Mouse (Mus musculus): Measurements from ENCODE around the gene Spop.
"Not testable (repeated sequence)": the region's sequence is repeated elsewhere in the genome, so short reads cannot be mapped to it uniquely, and the experiment has no call there.

The Spop gene

DNA sequence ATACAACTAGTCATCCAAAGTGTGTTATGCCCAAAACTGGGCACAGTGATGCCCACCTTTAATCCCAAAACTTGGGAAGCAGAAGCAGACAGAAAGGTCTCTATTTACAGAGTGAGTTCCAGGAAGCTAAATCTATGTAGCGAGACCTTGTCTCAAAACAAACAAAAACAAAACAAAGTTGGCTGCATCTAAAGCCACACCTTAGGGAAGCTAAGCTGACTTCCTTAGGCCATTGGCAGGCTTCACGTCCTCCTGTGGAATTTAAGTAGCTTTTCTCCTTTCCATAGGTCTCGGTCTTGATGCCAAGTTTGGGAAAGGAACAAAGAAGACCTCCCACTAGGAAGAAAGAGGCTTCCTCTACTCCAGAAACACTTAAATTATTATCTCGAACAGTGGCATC is 22.7 kb upstream of the Spop start:
- DNase-seq (ENCODE audit: low spot score), result no peak

DNA sequence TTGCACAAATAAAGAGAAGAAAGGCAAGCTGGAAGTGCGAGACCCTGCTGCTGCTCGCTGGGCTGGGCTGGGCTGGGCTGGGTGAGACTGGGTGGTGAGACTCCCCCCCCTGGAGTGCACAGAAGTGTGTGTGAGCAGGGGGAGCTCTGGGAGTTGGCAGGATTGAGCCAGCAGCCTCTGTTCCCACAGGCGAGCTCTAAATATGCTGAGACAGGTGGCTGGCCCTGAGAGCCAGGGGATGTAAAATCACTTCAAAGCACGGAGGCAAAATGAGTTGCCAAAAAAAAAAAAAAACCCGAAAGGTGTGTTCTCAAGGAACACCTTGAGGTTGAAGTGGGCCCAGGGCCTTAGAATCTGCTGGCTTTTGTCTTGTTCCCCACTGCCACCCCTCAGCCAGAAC is 22.1 kb upstream of the Spop start:
- DNase-seq (ENCODE audit: low spot score), result no peak

DNA sequence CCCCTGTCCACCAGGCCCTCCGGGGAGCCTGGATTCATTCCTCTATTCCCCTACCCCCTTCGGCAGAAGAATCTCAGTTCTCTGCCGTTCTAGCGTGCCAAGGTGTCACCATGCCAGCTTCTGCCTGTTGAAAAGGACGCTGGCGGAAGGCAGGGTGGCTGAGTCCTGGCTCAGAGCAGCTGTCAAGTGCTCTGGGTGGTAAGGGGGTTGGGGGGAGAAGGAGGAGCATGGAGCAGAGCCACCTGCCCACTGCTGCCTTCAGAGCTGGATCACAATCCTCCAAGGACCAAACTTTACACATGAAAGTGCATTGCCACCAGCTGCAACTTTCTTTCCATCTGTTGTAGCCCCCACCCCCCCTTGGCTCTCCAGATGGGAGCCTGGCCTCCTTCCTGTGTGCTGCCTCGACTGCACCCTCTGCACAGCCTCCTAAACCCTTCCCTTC is 21.6 kb upstream of the Spop start:
- DNase-seq (ENCODE audit: low spot score), result no peak

DNA sequence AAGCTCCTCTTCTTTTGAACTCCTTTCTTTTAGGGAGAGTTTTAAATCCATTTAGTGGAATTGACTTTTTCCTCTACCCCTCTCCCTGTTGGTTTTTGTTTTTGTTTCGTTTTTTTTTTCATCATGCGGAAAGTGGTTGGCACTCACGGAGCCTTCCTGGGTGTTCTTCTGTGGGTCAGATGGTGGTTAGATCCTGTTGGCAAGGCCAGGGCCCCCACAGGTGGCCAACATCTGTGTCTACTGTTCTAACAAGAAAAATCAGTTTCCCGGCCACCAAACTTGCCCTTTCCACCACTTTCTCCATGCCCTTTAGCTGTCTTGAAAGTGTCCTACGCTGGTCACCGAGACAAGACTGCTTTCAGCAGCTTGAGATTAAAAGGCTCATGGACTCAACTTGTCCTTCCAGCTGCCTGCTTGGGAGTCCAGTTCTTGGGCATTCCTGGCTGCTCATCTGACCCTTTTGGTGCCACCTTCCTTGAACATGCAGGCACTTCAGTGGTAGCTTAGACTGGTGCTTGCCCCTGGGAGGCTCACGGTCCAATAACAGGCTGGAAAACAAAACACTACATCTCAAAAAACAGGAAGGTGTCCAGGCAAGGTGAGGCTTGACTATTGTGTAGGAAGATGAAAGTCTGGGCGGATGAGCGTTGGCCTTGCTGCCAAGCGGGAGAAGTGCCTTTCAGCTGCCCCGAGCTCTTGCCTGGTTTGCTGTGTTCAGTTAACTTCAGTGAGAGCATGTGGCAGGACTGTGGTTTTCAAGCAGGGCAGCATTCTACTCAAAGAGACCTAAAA is 21.0 kb upstream of the Spop start:
- no peak for DNase-seq (ENCODE audit: low spot score)

DNA sequence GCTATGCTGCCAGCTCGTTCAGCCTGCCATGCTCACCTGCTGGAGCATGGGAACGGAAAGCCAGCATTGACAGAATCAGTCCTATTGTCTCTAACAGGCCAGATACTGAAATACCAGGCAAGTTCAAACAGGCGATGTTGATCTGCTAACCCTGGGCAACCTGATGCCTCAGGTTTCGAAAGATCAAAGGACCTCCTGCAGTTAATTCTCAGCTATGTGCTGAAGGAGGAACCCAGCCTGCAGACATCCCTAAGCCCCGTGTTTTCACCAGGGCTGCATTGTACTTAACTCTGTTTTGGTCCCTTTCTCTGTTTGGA is 20.4 kb upstream of the Spop start:
- no peak for DNase-seq (ENCODE audit: low spot score)

DNA sequence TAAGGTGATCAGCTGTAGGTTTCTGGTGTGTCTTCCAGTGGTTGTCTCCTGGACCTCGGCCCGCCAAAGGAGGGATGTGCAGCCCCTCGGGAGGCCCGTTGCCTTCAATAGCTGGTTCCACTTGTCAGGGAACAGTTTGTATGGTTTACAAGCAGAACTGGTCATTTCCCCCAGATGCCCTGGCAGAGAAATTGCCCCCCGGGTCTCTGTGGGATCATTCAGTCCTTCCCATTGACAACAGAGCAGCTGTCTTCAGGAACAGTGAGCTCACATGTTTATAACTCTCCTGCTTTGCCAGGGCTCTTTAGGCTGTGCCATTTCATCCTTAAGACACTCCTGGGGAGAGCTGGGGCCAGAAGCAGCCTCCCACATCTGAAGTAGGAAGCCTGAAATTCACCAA is 19.8 kb upstream of the Spop start:
- DNase-seq (ENCODE audit: low spot score), result no peak

DNA sequence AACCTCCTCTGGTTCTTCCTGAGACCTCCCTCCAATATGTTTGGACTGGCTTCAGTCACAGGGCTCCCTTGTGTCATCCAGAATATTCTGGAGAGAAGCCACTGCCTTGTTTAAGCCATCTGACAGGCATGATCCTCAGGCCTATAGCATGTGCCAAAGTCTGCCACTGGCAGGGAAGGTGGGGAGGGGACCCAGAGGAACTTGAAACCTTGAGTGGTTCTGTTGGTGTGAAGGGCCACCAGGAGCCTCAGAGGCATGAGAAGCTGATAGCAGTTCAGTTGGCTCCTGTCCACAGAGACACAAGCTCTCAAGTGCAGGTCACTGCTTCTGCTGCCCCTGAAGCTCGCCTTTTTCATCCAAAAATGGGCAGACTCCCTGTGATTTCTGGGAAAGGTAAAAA is 17.3 kb upstream of the Spop start:
- no peak for DNase-seq (ENCODE audit: low spot score)

DNA sequence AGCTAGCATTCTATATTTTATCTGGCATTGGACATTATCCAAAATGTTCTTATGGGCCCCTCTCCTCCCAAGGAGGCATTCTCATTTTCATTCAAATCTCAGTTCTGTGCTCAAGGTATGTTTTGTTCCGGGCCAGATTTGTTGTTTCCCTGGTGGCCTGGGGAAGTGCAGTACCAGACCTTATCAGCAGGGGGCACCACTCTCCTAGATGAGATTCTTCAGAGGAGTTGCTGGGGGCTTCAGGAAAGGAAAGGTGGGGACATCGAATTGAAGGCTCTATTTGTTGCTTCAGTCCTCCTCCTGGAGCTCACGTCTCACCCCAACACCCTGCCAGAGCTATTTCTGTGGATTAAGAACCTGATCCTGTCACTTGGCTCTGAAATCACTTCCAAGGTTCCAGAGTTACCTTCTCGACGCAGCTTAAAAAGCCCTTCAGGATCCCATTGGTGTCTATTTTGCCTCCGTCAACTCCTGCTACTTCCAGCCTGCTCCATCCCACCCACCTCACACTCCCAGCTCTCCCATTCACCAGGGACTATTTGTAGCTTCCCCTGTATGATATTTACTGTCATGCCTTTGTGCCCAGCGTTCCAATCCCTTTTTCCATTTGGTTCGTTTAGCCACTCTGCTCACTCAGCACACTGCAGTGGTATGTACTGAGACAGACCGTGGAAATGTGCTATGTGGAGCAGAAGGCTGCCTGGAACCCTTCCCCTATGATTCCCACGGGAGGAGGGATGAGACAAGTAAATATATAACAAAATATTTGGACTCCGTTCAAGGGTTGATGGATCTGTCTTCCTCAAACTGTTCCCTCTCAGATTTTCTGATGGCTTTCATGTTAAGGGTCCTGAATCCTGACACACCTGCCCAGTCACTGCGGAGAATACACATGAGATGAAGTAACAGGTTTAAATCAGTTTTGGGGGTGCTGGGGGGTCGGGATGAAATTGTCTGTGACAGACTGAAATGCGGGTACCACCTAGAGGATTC is 15.7 kb upstream of the Spop start:
- DNase-seq (ENCODE audit: low spot score), result peak; percentile 68

DNA sequence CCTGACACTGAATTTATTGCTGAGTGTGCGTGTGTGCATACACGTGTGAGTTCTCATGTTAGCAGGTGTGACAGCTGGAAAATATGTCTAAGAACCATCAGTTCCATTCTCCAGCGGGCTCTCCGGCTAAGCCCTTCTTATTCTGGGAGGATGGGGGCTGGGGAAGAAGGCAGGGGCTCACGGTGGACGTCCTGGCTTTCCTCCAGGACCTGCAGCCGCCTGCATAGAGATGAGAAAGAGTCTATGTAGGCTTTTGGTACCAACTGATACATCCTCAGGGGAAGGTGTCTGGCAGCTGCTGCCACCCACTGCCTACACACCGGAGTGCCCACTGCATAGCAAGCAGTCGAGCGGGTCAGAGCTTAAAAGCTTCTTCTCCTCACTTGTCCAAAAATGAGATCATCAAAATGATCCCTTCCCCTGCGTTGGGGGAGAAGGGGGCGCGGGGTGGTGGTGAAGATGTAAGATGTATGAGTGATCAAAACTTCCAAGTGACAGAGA is 14.3 kb upstream of the Spop start:
- DNase-seq (ENCODE audit: low spot score), result no peak

DNA sequence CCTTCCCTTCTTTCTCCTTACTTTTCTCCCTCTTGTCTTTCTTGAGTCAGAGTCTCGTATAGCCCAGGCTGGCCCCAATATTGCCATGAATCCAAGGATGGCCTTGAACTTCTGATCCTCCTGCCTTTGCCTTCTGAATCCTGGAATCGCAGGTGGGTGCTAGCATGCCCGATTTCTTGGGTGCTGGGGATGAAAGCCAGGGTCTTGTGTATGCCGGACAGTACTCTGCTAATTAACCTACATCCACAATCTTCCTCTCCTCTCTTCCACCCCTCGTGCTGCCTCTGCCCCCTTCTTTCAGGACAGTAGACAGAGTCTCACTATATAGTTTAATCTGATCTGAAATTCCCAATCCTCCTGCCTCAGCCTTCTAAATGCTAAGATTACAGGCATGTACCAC is 12.3 kb upstream of the Spop start:
- DNase-seq (ENCODE audit: low spot score), result no peak

DNA sequence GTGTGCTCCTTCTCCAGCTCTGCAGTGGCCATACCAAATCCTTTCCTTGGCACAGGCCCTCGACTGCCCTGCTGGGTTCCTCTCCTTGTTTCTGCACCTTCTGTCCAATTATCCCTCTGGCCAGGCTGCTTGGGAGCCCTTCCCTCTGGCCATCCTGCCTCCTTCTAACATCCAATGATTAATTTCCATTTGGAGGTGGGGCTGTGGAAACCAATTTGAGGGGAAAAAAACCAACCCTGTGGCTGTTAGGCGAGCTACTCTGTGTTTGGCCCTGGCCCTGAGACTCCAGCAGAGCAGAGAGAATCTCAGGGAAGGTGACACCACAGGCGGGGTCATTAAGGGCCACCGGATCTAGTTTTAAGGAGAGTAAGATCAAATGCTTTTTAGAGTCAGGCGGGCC is 11.7 kb upstream of the Spop start:
- no peak for DNase-seq (ENCODE audit: low spot score)

DNA sequence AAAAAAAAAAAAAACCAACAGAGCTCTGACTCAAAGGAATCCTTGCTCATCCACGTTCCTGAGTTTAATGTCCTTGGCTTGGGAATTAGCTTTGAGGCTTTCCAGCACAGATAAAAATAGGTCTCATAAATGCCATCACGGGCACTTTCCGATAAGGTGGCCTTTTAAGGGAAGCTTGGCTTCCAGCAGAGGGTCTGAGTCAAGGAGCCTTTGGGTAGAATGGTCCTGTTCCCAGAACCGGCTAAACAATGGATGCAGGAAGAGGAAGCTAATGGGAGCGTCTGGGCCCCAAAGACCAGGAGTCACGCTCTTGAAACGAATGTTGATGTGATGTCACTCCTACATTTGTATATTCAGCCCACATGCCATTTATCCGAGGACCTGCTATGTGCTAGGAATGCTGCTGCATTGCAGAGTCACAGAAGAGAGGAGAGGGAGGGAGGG is 11.2 kb upstream of the Spop start:
- peak; percentile 40 for DNase-seq (ENCODE audit: low spot score)

DNA sequence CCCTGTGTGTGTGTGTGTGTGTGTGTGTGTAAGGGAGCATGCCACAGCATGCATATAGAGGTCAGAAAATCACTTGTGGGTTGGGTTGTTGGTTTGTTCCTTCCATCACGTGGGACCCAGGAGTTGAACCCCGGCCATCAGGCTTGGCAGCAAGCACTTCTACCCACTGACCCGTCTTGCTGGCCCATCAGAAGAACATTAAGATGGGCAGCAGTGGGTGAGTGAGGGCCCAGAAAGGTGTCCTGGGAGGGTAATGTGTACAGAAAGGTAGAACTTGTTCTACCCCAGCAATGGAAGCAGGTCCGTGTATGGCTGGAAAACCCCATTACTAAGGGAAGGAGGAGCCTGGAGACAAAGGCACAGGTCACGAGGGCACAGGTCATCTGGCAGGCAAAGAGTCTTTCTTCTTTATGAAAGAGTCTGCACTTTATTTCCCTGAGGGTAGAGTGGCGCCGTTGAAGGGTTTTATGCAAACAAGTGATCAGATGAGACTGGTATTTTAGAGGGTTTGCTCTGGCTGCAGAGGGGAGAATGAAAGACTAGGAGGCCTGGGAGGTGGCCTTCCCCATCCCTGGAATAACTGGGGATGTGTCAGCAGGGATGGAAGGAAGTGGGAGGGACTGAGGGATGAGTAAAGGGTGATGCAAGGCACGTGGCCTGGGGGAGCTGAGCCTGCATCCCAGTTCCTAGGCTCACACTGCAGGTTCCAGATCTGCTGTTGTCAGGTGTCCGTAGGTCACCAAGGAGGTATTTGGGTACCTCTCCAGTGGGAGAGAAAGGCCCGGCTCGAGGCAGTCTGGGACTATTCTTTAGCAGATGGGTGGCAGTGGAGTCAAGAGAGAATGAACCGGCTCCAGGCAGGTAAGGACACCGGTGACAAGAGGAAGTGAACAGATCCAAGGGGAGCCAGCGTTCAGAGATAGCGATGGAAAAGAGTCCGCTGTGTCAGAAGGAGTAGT is 10.2 kb upstream of the Spop start:
- DNase-seq (ENCODE audit: low spot score), result no peak

DNA sequence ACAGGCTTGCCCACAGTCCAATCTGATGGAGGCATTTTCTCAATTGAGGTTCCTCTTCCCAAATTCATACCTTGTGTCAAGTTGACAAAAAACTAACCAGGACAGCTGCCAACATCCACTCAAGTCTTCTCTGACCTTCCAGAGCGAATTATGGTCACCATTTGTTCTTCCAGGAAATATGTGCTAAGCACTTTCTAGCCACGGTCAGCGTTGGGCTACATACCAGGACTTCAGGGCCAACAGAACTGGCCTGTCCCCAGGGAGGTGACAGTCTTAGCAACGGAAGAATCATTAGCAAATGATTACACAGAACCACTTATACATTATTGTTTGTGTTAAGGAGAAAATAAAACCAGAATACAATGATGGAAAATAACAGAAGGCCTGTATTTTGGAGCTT is 8.1 kb upstream of the Spop start:
- no peak for DNase-seq (ENCODE audit: low spot score)

DNA sequence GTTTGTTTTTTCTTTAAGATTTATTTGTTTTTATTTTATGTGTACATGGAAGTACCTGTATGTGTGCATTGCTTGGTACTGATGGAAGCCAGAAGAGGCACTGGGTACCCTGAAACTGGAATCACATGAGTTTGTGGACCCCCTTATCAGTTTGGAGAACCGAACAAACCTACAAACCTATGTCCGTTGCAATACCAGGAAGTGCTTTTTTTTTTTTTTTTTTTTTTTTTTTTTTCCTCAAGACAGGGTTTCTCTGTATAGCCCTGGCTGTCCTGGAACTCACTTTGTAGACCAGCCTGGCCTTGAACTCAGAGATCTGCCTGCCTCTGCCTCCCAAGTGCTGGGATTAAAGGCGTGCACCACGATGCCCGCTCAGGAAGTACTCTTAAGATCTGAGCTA is 7.5 kb upstream of the Spop start:
- not testable (repeated sequence) for DNase-seq (ENCODE audit: low spot score)

DNA sequence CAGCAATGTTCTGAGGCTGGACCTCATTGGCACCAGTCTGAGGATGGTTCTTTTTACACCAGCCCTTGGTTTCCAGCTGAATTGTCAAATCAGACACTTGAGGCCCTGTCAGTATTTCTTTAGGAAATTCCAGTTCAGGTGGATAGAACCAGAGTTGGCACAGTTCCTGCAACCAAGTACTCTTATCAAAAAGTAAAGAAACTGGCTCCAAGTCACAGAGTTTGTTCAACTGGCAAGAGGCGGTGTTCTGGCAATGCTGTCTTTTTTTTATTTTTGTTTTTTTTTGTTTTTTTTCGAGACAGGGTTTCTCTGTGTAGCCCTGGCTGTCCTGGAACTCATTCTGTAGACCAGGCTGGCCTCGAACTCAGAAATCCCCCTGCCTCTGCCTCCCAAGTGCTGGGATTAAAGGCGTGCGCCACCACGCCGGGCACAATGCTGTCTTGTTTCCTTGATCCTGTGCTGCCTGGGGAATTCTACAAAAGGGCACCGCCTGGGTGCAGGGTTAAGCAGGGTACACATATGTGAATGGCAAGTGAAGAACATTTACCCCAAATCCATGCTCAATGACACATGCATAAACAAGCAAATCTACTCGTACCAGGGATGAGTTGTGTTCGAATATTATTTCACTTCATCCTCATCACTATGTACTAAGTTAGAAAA is 4.3 kb upstream of the Spop start:
- DNase-seq (ENCODE audit: low spot score), result peak; percentile 85

DNA sequence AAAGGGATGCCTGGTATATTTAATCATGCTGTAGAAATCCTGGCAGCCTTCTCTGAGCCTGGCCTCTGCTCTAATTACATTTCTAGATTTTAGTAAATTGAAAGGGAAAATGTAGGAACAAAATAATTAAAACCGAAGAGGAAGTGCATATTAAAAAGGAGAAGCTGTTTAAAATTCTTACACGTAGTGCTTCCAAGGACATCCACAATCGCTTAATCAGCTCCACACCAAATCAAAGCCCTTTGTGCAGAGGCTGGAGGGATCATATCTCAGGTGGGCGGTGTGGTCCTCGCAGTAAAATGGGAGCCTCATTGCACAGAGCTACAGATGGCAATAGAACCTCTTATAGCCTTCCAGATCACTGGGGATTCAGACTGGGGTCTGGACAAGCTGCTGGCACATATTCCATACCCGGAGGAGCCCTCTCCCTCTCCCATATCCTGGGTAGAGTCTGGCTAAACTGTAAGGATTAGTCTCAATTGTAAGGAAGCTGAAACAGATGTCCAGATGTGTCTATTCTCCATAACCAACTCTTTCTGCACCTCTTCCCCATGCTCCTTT is 2.3 kb upstream of the Spop start:
- no peak for DNase-seq (ENCODE audit: low spot score)

DNA sequence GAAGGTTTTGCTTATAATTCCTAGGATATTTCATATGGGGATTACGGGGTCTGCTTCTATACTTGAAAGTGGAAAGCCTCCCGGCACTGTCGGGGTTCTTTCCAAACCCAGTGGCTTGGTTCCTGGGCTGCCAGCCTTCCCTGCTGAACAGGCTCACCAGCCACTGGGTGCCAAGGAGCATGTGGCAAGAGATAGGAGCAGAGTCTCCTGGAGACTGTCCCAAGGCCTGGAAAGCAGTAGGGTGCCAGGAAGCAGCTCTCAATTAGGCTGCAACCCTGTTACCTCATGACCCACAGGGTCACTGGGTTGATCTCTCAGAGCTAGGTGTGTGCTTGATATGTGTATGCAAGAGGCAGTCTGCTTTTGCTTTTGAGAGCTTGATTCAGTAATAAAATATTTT is 1.3 kb upstream of the Spop start:
- no peak for DNase-seq (ENCODE audit: low spot score)

DNA sequence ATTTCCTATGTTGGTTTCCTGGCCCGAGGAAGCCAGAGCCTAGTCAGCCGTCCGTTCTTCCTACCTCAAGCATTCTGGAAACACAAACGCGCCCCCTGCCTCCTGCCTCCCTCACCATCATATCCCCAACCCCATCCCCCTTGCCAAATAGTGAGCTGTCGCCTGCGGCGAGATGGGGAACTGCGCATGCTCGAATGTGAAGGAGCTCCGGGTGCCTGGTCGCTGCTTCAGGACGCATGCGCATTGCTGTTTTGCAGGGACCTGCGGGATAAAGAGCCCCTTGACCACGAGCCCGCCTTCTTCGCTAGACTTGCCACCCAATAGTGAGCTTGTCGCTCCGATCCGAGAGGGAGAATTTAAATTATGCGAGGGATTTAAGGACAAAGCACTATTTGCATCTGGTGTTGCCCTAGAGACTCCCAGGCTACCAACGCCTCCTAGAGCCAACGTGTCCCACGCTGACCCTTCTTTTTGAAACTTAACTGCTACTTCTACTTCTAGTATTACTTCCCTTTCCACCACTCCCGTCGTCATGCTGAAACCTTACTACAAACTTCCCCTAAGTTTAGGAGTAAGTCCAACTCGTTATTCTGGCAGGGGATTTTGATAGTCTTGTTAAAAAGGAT is 769 bp downstream of the Spop start:
- DNase-seq (ENCODE audit: low spot score), result peak; percentile 96

DNA sequence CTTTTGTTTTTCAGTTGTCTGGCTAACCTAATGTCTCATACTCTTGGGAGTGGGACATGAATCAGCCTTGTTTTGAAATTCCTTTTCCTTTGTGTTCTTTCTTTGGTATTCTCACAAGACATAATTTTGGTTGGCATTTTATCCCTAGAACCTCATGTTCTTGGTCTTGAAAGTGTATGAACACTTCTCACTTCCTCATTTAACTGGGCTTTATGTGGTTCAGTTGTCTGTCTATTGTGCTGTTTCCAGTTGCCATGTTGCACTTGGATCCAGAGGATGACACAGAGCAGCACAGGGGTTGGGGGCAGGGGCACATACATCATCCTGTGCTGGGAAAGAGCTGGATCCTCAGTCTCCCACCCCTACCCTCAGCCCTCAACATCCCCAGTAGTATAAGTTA is 2.1 kb downstream of the Spop start:
- no peak for DNase-seq (ENCODE audit: low spot score)

DNA sequence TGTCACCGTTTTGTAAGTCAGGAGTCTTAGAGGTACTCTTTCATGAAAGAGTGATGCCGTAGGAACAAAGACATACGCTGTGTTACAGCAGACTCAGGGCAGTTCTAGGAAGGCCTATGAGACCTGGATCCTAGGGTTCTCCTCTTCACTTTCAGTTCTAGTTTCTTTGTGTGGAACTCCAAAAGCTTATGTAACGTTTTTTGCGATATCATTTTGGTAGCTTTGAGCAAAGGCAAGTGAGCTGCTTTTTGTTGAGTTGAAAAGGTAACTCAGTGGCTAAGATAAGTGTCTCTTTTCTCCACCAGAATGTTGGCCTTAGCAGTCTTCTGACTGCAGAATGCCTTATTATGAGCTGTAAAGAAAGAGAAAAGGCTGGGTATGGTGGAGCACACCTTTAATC is 3.5 kb downstream of the Spop start:
- DNase-seq (ENCODE audit: low spot score), result no peak
